Mouse (Mus musculus): Measurements from ENCODE around the gene Rabepk.

DNA sequence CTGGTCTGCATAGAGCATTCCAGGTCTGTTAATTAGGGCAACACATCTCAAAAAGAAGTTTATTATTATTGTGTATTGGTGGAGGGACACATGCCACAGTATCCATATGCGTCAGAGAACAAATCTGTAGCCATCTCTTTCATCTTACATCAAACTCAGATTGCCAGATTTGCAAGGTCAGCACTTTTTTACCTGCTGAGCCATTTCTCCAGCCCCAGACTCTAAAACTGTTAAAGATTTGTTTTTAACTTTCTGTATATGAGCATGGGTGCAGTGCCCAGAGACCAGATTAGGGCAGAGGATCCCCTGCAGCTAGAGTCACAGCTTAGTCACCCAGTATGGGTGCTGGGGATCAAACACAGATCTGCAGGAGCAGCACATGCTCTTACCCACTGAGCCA, 63.1 kb downstream of the Rabepk start:
- no peak for TF ChIP-seq POLR2A (IDR thresholded peaks at IDR 0.05; ENCODE audit: borderline replicate concordance, insufficient read depth, low read length)
- no peak for TF ChIP-seq CTCF (IDR thresholded peaks at IDR 0.05; ENCODE audit: borderline replicate concordance, insufficient read depth, low read depth, low read length)
